8 mouse cellular contexts compared by ENCODE assay signal in genomic region chr6:99065569-99066353, GRCm38 (mm10).
DNase-seq lines count a peak whose midpoint lies in the region; ATAC-seq lines count a peak whose summit lies in the region.

No protein-coding gene starts in this region.

- no peak overlapping the region for H3K9ac ChIP-seq in hindbrain, embryonic 13.5 days

- intact Hi-C loops in left cerebral cortex, postnatal 14 days (cut with DNase I), result no loop called here

- DNase-seq in hindbrain, embryonic 10.5 days (ENCODE audit: low spot score), result peak; percentile 31
- DNase-seq in adrenal gland, postnatal 25 days, result peak; percentile 25
- peak; percentile 56 to 66 for DNase-seq in heart, adult 9 months (ENCODE audit: low spot score in 2 of 2)
- peak; percentile 52 to 53 for DNase-seq in kidney, postnatal 36 days
- no peak for DNase-seq in left cerebral cortex, postnatal 14 days (ENCODE audit: low spot score in 2 of 2)
- no peak for DNase-seq in thymus, postnatal 4 days
- DNase-seq in urinary bladder, adult 2 months (ENCODE audit: low spot score), result no peak

- ATAC-seq in hindbrain, embryonic 13.5 days (ENCODE audit: low FRiP score), result no peak

- no peak overlapping the region for H3K4me3 ChIP-seq in hindbrain, embryonic 10.5 days
- no peak overlapping the region for H3K4me3 ChIP-seq in hindbrain, embryonic 13.5 days

- no peak overlapping the region for H3K4me2 ChIP-seq in hindbrain, embryonic 13.5 days

- H3K27ac ChIP-seq in hindbrain, embryonic 10.5 days, result peak overlapping the region; percentile 30; the same call in 1 of the 2 replicates
- no peak overlapping the region for H3K27ac ChIP-seq in hindbrain, embryonic 13.5 days

- peaks cover 25% of the 10 kb centered on the region for H3K4me1 ChIP-seq in hindbrain, embryonic 10.5 days (replicated peaks)
- H3K4me1 ChIP-seq in hindbrain, embryonic 13.5 days (replicated peaks), result peaks cover 11% of the 10 kb centered on the region; the same call in 1 of the 2 replicates

- 0 out of 2 replicates have a peak, but pooled peaks cover 3% of the 10 kb centered on the region for H3K36me3 ChIP-seq in hindbrain, embryonic 10.5 days
- H3K36me3 ChIP-seq in hindbrain, embryonic 13.5 days, result no peaks in the 10 kb centered on the region

- no peaks in the 10 kb centered on the region for H3K9me3 ChIP-seq in hindbrain, embryonic 10.5 days
- no peaks in the 10 kb centered on the region for H3K9me3 ChIP-seq in hindbrain, embryonic 13.5 days

- WGBS in hindbrain, embryonic 10.5 days, result 58% methylated on average over 9 of the region's 9 CpGs
- 65% methylated on average over 9 of the region's 9 CpGs for WGBS in hindbrain, embryonic 13.5 days

- no peaks in the 10 kb centered on the region for H3K27me3 ChIP-seq in hindbrain, embryonic 10.5 days (ENCODE audit: insufficient read depth, poor library complexity, severe bottlenecking)
- H3K27me3 ChIP-seq in hindbrain, embryonic 13.5 days, result no peaks in the 10 kb centered on the region

Comparison
In these comparisons a context has a peak if more than half of its experiments do, and no peak if none do; other contexts are left out.
1. DNase-seq: peak in hindbrain, embryonic 10.5 days (single experiment), adrenal gland, postnatal 25 days (single experiment), heart, adult 9 months (2 of 2) and kidney, postnatal 36 days (2 of 2); none in left cerebral cortex, postnatal 14 days (0 of 2), thymus, postnatal 4 days (single experiment) and urinary bladder, adult 2 months (single experiment).